Mouse (Mus musculus) 3134 (cell line): ENCODE measurements around the gene Gm8797.
"Not testable (repeated sequence)": the region's sequence is repeated elsewhere in the genome, so short reads cannot be mapped to it uniquely, and the experiment has no call there.

Source experiments
- DNase-seq: peaks from one replicate; pipeline ENCODE4 v3.0.0-alpha.2; 2011; ENCODE audit warnings: low spot score; ENCODE audit not compliant: insufficient read length; ENCODE audit errors: extremely low read depth

Gene Gm8797

GRCm38 (mm10) chr3:5750506-5750905 lies at the start of gene Gm8797:
TSS of gene Gm8797 (plus strand) at chr3:5750806.
- DNase-seq, result not testable (repeated sequence)

- DNase-seq, result no peak
Measured at GRCm38 (mm10) chr3:5714481-5714880, 36.1 kb upstream of the Gm8797 start.

- DNase-seq, result no peak
Measured at GRCm38 (mm10) chr3:5732931-5733330, 17.7 kb upstream of the Gm8797 start.

GRCm38 (mm10) chr3:5754763-5755478 lies 4.3 kb downstream of the Gm8797 start:
- no peak for DNase-seq

GRCm38 (mm10) chr3:5766256-5766655 lies 15.7 kb downstream of the Gm8797 start:
- no peak for DNase-seq

GRCm38 (mm10) chr3:5776894-5777293 lies 26.3 kb downstream of the Gm8797 start:
- no peak for DNase-seq
